Mouse (Mus musculus) hindbrain, embryonic 15.5 days (tissue): ENCODE measurements around the gene Mfsd4b1. TPM values are rescaled to one million over a fixed set of nuclear protein-coding genes. Genes with fewer than 3 reads are reported as not detected.

ENCODE experiments used
- ATAC-seq: fragments of 200-750 bp; cut with Nextera tagmentation; 2 replicates; pipeline ENCODE4 v1.8.0; 2017; ENCODE audit warnings: low read depth, moderate number of reproducible peaks, moderate TSS enrichment; ENCODE audit not compliant: low FRiP score
- H3K27ac ChIP-seq: fragments of 300-500 bp; sonication (generic); replicated peaks from 2 replicates; pipeline ENCODE4 v1.5.1; 2015; ENCODE audit warnings: mild to moderate bottlenecking, inconsistent platforms
- H3K27me3 ChIP-seq: fragments of 300-500 bp; sonication (generic); 2 replicates; pipeline ENCODE4 v1.6.1; 2015; ENCODE audit warnings: control low read depth, inconsistent platforms
- H3K36me3 ChIP-seq: fragments of 300-500 bp; sonication (generic); 2 replicates; pipeline ENCODE4 v1.6.1; 2015; ENCODE audit warnings: control low read depth, inconsistent platforms
- H3K4me1 ChIP-seq: fragments of 300-500 bp; sonication (generic); replicated peaks from 2 replicates; pipeline ENCODE4 v1.6.1; 2015; ENCODE audit warnings: control low read depth, inconsistent platforms
- H3K4me2 ChIP-seq: fragments of 300-500 bp; sonication (generic); 2 replicates; pipeline ENCODE4 v1.6.1; 2015; ENCODE audit warnings: moderate library complexity, mild to moderate bottlenecking, inconsistent platforms
- H3K4me3 ChIP-seq: fragments of 300-500 bp; sonication (generic); 2 replicates; pipeline ENCODE4 v1.5.1; 2015; ENCODE audit warnings: mild to moderate bottlenecking, inconsistent platforms
- H3K9ac ChIP-seq: fragments of 300-500 bp; sonication (generic); 2 replicates; pipeline ENCODE4 v1.6.1; 2015; ENCODE audit warnings: inconsistent platforms
- H3K9me3 ChIP-seq: fragments of 300-500 bp; sonication (generic); 2 replicates; pipeline ENCODE4 v1.6.1; 2016; ENCODE audit warnings: control low read depth, inconsistent platforms
- WGBS: fragments of 180-500 bp; shearing (Covaris S2); methylation state at CpG from one replicate; pipeline ENCODE4 v1.1.7; 2015; 5-methylcytosine and 5-hydroxymethylcytosine counted together
- polyA plus RNA-seq: library from polyadenylated mRNA; unstranded; fragments of >200 nt; fragmentation: Nextera tagmentation; extraction: Ambion mirVana; gene quantifications from 2 replicates; pipeline ENCODE4 v1.2.1, GENCODE M21; 2015

Mfsd4b1 gene
- polyA plus RNA-seq, result 0.57 and 0.98 TPM in 2 replicates

DNA sequence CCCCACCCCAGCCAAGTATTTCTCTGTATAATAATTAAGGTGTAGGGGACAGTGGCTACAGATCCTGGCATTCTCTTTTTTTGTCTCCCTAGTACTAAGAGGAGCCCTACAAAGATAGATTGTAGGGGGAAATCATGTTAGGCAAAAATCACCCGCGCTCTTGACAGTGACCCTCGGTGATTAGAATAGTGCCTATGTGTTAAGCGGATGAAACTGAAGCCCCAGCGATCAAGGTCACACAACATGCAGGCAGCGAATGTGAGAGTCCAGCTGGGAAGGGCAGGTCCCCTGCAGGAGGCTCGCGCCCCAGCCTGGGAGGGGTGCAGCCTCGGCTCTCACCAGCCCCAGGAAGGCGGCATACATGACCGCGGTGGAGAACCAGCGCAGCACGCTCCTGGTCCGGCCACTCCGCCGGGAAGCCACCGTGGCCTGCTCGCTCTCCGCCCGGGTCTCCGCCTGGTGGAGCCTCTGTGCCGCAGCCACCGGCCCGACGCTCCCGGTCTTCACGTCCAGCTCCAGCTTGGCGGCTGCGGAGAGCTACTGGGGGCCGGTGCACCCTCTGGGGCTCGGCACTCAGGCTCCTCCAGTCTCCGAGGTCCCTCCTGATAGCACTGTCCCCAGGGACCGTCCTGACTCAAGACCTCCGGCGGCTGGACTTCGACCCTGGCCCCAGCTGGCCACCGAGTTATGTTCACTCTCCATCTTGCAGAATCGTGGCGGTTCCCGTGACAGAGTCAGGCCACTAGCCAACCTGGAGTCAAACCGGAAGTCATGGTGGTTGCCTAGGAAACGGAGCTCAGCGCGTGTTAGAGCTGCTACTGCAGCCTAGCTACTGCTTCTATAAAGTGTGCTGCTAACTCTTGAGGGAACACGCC, at the start of gene Mfsd4b1:
Gene Mfsd4b1 (minus strand): TSS at position 715 of the 875 bp plus-strand sequence.
- peak within 1 kb of the TSS; percentile 83 for H3K4me3 ChIP-seq
- under 1% methylated on average over 46 of the region's 46 CpGs for WGBS
- H3K36me3 ChIP-seq, result no peaks in the 10 kb centered on the region
- ATAC-seq, result peak; percentile 98
- no peaks in the 10 kb centered on the region for H3K27me3 ChIP-seq
- H3K9ac ChIP-seq, result peak within 1 kb of the TSS; percentile 81
- H3K9me3 ChIP-seq, result no peaks in the 10 kb centered on the region
- H3K4me2 ChIP-seq, result peak within 1 kb of the TSS; percentile 94
- peaks cover 15% of the 10 kb centered on the region for H3K4me1 ChIP-seq
- H3K27ac ChIP-seq, result peak within 1 kb of the TSS; percentile 93

DNA sequence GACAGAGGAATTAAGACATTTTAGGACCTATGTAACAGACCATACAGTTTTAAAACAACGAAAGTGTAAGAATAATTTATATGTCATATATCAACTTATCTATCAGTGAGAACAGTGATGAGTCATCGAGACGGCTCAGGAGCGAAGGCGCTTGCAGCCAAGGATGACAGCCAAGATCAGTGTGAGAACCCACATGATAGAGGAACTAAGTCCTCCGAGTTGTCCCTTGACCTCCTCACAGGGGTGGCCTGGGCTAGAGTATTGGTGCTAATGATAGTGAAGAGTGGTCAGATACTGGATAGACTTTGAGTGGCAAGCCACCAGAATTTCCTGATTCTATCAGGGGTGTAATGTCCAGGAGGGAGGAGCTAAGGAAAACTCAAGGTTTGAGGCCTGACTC, 48.5 kb upstream of the Mfsd4b1 start:
- no peak overlapping the region for H3K4me2 ChIP-seq
- no peaks in the 10 kb centered on the region for H3K27me3 ChIP-seq
- no peaks in the 10 kb centered on the region for H3K4me1 ChIP-seq
- H3K36me3 ChIP-seq, result no peaks in the 10 kb centered on the region
- ATAC-seq, result no peak
- no peak overlapping the region for H3K9ac ChIP-seq
- H3K4me3 ChIP-seq, result no peak overlapping the region
- 93% methylated on average over 6 of the region's 6 CpGs for WGBS
- H3K9me3 ChIP-seq, result no peaks in the 10 kb centered on the region
- H3K27ac ChIP-seq, result no peak overlapping the region

- Histone ChIP-seq H3K9me3 (no peaks in the 10 kb centered on the region), H3K4me2 (no peak overlapping the region), H3K36me3 (no peaks in the 10 kb centered on the region), H3K4me3 (no peak overlapping the region), H3K9ac (no peak overlapping the region), H3K27ac (no peak overlapping the region), H3K27me3 (no peaks in the 10 kb centered on the region), H3K4me1 (no peaks in the 10 kb centered on the region)
- no peak for ATAC-seq
- WGBS, result 55% methylated on average over 9 of the region's 9 CpGs
These were observed 45.6 kb upstream of the Mfsd4b1 start for GRCm38 (mm10) chr10:40070684-40071083.

- 58% methylated on average over 4 of the region's 4 CpGs for WGBS
- Histone ChIP-seq H3K4me2 (no peak overlapping the region), H3K4me3 (no peak overlapping the region)
These were observed 44.2 kb upstream of the Mfsd4b1 start for GRCm38 (mm10) chr10:40069270-40069669.

DNA sequence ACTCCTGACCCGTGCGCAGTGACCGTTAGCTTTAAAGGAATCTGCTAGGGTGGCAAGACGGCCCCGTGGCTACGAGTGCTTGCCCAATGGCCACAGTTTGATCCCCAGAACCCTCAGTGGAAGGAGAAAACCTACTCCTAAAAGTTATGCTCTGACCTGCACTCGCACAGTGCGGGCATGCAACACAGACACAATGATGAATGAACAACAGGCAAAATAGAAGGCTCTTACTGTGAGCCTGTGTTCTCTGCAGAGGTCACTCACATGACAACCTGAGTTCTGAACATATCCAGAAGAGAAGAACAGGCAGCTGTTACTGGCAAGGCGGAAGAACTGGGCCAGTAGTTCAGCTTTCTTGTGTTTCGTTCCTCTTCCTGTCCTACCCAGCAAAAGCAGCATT, 43.5 kb upstream of the Mfsd4b1 start:
- Histone ChIP-seq H3K4me3 (no peak overlapping the region), H3K4me2 (no peak overlapping the region), H3K27ac (no peak overlapping the region), H3K27me3 (no peaks in the 10 kb centered on the region), H3K9ac (no peak overlapping the region), H3K36me3 (no peaks in the 10 kb centered on the region), H3K4me1 (no peaks in the 10 kb centered on the region), H3K9me3 (no peaks in the 10 kb centered on the region)
- no peak for ATAC-seq
- WGBS, result 66% methylated on average over 10 of the region's 10 CpGs

More at GRCm38 (mm10) chr10:40069270-40069669, 44.2 kb upstream of the Mfsd4b1 start:
- no peaks in the 10 kb centered on the region for H3K9me3 ChIP-seq
- H3K36me3 ChIP-seq, result no peaks in the 10 kb centered on the region
- H3K27me3 ChIP-seq, result no peaks in the 10 kb centered on the region
- H3K9ac ChIP-seq, result no peak overlapping the region
- H3K27ac ChIP-seq, result no peak overlapping the region
- H3K4me1 ChIP-seq, result no peaks in the 10 kb centered on the region
- ATAC-seq, result no peak

GRCm38 (mm10) chr10:40067529-40067928, 42.5 kb upstream of the Mfsd4b1 start:
- H3K4me3 ChIP-seq, result no peak overlapping the region
- no peak overlapping the region for H3K27ac ChIP-seq
- 16% methylated on average over 1 of the region's 1 CpGs for WGBS
- no peaks in the 10 kb centered on the region for H3K36me3 ChIP-seq
- no peak overlapping the region for H3K4me2 ChIP-seq
- no peaks in the 10 kb centered on the region for H3K9me3 ChIP-seq
- H3K9ac ChIP-seq, result no peak overlapping the region
- H3K4me1 ChIP-seq, result no peaks in the 10 kb centered on the region
- ATAC-seq, result no peak
- no peaks in the 10 kb centered on the region for H3K27me3 ChIP-seq

GRCm38 (mm10) chr10:40067071-40067470, 42.0 kb upstream of the Mfsd4b1 start:
- no peak for ATAC-seq
- H3K27me3 ChIP-seq, result no peaks in the 10 kb centered on the region
- H3K9me3 ChIP-seq, result no peaks in the 10 kb centered on the region
- H3K27ac ChIP-seq, result no peak overlapping the region
- no peaks in the 10 kb centered on the region for H3K36me3 ChIP-seq
- no peak overlapping the region for H3K4me3 ChIP-seq
- H3K4me1 ChIP-seq, result no peaks in the 10 kb centered on the region
- H3K4me2 ChIP-seq, result no peak overlapping the region
- H3K9ac ChIP-seq, result no peak overlapping the region
- WGBS, result 40% methylated on average over 1 of the region's 1 CpGs

- Histone ChIP-seq H3K9ac (no peak overlapping the region), H3K36me3 (no peaks in the 10 kb centered on the region), H3K4me2 (no peak overlapping the region), H3K9me3 (no peaks in the 10 kb centered on the region), H3K27me3 (no peaks in the 10 kb centered on the region), H3K4me3 (no peak overlapping the region), H3K4me1 (no peaks in the 10 kb centered on the region), H3K27ac (no peak overlapping the region)
- 45% methylated on average over 3 of the region's 3 CpGs for WGBS
- no peak; the same call in 1 of the 2 replicates for ATAC-seq
These were observed 40.3 kb upstream of the Mfsd4b1 start for GRCm38 (mm10) chr10:40065357-40065756.

- H3K9me3 ChIP-seq, result no peaks in the 10 kb centered on the region
- 17% methylated on average over 5 of the region's 5 CpGs for WGBS
- H3K4me2 ChIP-seq, result no peak overlapping the region
- H3K4me3 ChIP-seq, result no peak overlapping the region
- H3K4me1 ChIP-seq, result no peaks in the 10 kb centered on the region
- H3K9ac ChIP-seq, result no peak overlapping the region
- H3K36me3 ChIP-seq, result no peaks in the 10 kb centered on the region
- ATAC-seq, result no peak
- no peaks in the 10 kb centered on the region for H3K27me3 ChIP-seq
- no peak overlapping the region for H3K27ac ChIP-seq
These were observed 38.3 kb upstream of the Mfsd4b1 start for GRCm38 (mm10) chr10:40063291-40063890.

- Histone ChIP-seq H3K4me3 (no peak overlapping the region), H3K36me3 (no peaks in the 10 kb centered on the region), H3K27me3 (no peaks in the 10 kb centered on the region), H3K4me2 (no peak overlapping the region), H3K9me3 (no peaks in the 10 kb centered on the region), H3K9ac (no peak overlapping the region), H3K27ac (no peak overlapping the region), H3K4me1 (no peaks in the 10 kb centered on the region)
- ATAC-seq, result no peak
- WGBS, result 34% methylated on average over 6 of the region's 6 CpGs
These were observed 37.7 kb upstream of the Mfsd4b1 start for GRCm38 (mm10) chr10:40062812-40063211.

- Histone ChIP-seq H3K4me2 (no peak overlapping the region), H3K9ac (no peak overlapping the region), H3K9me3 (no peaks in the 10 kb centered on the region), H3K4me3 (no peak overlapping the region), H3K36me3 (no peaks in the 10 kb centered on the region), H3K27me3 (no peaks in the 10 kb centered on the region), H3K4me1 (no peaks in the 10 kb centered on the region), H3K27ac (no peak overlapping the region)
- no peak for ATAC-seq
- WGBS, result 87% methylated on average over 5 of the region's 5 CpGs
These were observed 36.9 kb upstream of the Mfsd4b1 start for GRCm38 (mm10) chr10:40061926-40062325.

GRCm38 (mm10) chr10:40058786-40059120, 33.7 kb upstream of the Mfsd4b1 start:
- no peak overlapping the region for H3K4me3 ChIP-seq
- WGBS, result 84% methylated on average over 3 of the region's 3 CpGs
- no peaks in the 10 kb centered on the region for H3K36me3 ChIP-seq
- H3K4me2 ChIP-seq, result no peak overlapping the region
- no peak for ATAC-seq
- H3K9ac ChIP-seq, result no peak overlapping the region
- H3K27ac ChIP-seq, result no peak overlapping the region
- no peaks in the 10 kb centered on the region for H3K4me1 ChIP-seq
- H3K27me3 ChIP-seq, result no peaks in the 10 kb centered on the region
- H3K9me3 ChIP-seq, result no peaks in the 10 kb centered on the region
